Mouse (Mus musculus): ENCODE data around the gene Ccdc28b. TPM values are rescaled to one million over a fixed set of nuclear protein-coding genes. Genes with fewer than 3 reads are reported as not detected.
A peak's percentile ranks its signal among the peaks of the same experiment; 100 is the strongest.

The Ccdc28b gene
- polyA plus RNA-seq, 1 experiment from 2014 or later = 140 TPM

DNA sequence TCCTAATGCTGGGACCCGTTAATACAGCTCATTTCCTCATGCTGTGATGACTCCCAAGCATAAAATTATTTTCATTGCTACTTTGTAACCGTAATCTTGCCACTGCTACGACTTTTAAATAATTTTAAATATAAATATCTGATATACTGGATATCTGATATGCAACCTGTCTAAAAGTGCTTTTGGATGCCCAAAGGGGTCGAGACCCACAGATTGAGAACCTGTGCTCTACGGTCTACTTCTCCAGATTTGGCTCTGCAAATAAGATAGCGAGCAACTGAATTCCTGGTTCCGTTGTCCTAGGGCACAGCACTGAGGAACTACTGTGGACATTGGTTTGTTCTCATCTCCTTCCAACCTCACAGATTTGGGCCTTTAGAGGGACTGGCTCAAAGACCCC lies 46.1 kb downstream of the Ccdc28b start:
- no peak overlapping the region for H3K4me2 ChIP-seq
- H3K4me1 ChIP-seq (replicated peaks) = peaks cover 8% of the 10 kb centered on the region
- H3K4me3 ChIP-seq = no peak overlapping the region
- no peaks in the 10 kb centered on the region for H3K27me3 ChIP-seq
- H3K9me3 ChIP-seq = no peaks in the 10 kb centered on the region
- 80% methylated on average over 7 of the region's 7 CpGs for WGBS
- ATAC-seq (ENCODE audit: low read depth) = no peak
- no peaks in the 10 kb centered on the region for H3K36me3 ChIP-seq
- no peak overlapping the region for H3K27ac ChIP-seq (replicated peaks)
- H3K9ac ChIP-seq = no peak overlapping the region

DNA sequence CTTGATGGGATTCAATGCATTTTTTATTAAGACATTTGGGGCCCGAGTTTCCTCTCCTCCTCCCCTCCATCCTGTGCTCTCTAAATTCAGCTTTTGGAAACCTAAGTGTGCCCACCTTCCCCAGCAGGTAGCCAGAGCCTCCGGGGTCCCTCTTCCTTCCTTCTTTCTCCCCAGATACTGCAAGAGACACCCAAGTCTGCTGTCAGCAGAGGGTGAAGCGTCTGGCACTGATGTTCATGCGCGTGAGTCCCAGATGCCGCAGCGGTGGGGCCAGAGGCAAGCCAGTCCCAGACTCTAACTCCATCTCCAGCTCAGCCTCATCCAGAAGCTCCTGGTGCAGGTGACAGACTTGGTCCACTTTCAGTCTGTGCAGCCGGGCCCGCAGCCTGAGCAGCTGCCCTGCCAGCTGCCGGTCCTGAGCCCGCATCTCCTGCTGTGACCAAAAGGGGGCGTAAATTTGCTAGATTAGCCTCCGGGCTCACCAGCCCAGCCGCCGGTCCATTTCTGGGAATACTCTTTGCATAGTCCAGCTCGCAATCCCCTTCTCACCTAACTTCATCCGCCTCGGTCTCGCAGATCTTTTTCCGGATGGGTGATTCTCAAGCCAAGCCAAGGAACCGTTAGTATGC lies 46.8 kb downstream of the Ccdc28b start:
- Histone ChIP-seq H3K9me3 (no peaks in the 10 kb centered on the region), H3K4me2 (peak overlapping the region; percentile 31), H3K27me3 (no peaks in the 10 kb centered on the region), H3K27ac (replicated peaks) (no peak overlapping the region), H3K4me1 (replicated peaks) (peaks cover 8% of the 10 kb centered on the region), H3K9ac (no peak overlapping the region; the same call in 1 of the 2 replicates), H3K4me3 (no peak overlapping the region), H3K36me3 (no peaks in the 10 kb centered on the region)
- 29% methylated on average over 21 of the region's 21 CpGs for WGBS
- no peak for ATAC-seq (ENCODE audit: low read depth)

DNA sequence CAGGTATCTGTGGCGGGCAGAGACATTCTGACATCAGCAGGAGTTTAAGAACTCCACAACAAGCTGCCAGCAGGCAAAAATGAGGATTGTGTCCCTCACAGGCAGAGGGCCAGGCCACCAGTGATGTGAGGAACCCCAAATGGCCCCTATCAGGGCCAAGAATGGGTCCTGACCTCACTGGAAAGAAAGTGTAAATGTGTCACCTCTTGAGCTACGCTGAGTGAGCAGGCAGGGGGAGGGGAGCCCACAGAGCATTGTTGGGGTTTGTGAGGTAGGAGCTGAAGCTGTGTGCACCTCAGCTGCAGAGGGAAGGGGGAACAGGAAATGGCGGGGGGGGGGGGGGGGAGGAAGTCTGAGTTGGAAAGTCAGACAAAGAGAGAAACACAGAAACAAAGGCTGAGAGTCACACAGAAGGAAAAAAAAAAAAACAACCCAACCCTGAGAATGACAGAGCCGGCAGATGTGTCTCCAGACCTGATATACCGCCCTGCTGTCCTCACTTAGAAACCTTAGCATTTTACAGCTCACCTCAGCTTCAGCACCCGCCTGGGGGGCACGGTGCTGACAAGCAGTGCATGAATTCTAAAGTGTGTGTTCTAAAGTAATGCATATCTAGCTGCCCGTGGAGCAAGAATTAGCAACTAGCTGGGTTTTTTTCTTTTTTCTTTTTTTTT lies 48.4 kb downstream of the Ccdc28b start:
- Histone ChIP-seq H3K4me3 (no peak overlapping the region), H3K9ac (no peak overlapping the region), H3K4me2 (no peak overlapping the region), H3K9me3 (no peaks in the 10 kb centered on the region), H3K27ac (replicated peaks) (no peak overlapping the region), H3K27me3 (no peaks in the 10 kb centered on the region), H3K36me3 (no peaks in the 10 kb centered on the region), H3K4me1 (replicated peaks) (peaks cover 8% of the 10 kb centered on the region)
- ATAC-seq (ENCODE audit: low read depth) = no peak
- WGBS = 41% methylated on average over 7 of the region's 8 CpGs

DNA sequence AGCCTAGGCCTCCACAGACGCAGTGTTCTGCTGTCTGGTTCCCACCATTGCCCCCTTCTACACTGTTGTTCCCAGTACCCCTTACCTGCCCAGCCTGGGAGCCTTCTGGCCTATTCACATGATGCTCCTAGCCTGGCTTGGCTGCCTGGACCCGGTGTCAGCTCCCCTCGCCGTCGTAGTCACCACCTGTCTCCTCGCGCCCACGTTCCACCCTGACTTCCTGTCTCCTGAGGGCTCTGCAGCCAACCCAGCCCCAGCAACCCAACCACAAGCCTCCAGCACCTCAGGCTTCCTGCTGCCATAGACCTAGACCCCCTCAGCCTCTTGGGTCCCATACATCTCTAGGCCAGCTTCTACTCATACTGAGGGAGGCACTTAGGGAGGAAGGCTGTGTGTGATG lies 50.3 kb downstream of the Ccdc28b start, which contains the start of gene Lck:
TSS of gene Lck (minus strand) at position 212 of the 400 bp plus-strand sequence.
- no peaks in the 10 kb centered on the region for H3K9me3 ChIP-seq
- no peak within 1 kb of the TSS for H3K27ac ChIP-seq (replicated peaks)
- no peak for ATAC-seq (ENCODE audit: low read depth)
- H3K9ac ChIP-seq = no peak within 1 kb of the TSS
- no peak within 1 kb of the TSS for H3K4me3 ChIP-seq
- no peaks in the 10 kb centered on the region for H3K27me3 ChIP-seq
- H3K4me2 ChIP-seq = no peak within 1 kb of the TSS
- WGBS = 94% methylated on average over 8 of the region's 8 CpGs
- no peaks in the 10 kb centered on the region for H3K36me3 ChIP-seq
- peaks cover 8% of the 10 kb centered on the region for H3K4me1 ChIP-seq (replicated peaks)

DNA sequence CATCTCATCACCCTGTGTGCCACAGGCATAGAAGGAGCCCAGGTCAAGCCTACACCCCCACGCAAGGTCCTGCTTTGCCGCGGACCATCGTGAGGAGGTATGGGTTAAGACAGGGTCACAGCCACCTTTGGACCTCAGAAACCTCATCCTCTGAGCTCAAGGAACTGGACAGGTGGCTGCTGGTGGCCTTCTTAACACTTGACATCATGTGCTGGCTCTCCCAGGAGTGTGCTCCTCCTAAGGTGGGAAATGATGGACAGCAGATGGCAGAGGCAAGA lies 50.7 kb downstream of the Ccdc28b start:
- Histone ChIP-seq H3K27ac (replicated peaks) (no peak overlapping the region), H3K9me3 (no peaks in the 10 kb centered on the region), H3K4me1 (replicated peaks) (peaks cover 8% of the 10 kb centered on the region), H3K4me3 (no peak overlapping the region), H3K4me2 (no peak overlapping the region), H3K9ac (no peak overlapping the region), H3K27me3 (no peaks in the 10 kb centered on the region), H3K36me3 (no peaks in the 10 kb centered on the region)
- no peak for ATAC-seq (ENCODE audit: low read depth)
- WGBS = 99% methylated on average over 4 of the region's 4 CpGs

DNA sequence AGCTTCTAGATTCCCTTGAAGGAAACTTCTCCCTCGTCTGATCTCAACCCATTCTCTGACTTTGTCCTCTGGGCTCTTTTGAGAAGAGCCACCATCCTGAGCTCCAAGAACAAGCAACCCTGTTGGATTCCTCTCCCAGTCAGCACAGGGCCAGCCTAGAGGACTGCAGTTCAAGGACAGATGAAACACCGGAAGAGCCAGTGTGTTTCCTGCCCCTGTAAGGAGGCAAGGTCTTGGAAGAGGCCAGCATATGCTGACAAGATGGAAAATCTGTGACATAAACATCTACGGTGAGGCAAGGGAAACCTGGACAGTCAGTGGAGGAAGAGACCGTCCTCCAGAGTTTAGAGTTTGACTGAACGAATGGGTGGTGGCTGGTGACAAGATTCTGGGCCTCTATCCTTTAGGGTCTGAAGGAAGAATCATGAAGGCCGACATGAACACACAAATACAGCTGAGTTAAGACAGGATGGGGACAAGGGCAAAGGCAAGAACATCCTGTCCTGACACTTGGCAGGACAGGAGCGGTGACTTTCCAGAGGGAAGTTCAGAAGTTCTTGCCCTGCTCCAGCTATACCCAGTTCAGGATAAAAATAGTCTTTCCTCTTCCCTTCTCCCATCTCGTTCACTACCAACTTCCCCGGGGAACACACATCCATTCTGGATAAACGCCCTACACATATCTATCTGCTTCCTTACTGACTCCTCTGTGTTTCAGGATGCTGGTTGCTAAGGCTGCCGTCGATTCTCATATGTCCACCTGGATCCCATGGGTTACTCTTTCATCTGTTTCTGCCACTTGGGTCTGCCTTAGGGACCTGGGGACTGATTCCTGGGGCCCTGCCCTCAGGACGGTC lies 51.3 kb downstream of the Ccdc28b start:
- ATAC-seq (ENCODE audit: low read depth) = no peak
- 88% methylated on average over 13 of the region's 13 CpGs for WGBS

DNA sequence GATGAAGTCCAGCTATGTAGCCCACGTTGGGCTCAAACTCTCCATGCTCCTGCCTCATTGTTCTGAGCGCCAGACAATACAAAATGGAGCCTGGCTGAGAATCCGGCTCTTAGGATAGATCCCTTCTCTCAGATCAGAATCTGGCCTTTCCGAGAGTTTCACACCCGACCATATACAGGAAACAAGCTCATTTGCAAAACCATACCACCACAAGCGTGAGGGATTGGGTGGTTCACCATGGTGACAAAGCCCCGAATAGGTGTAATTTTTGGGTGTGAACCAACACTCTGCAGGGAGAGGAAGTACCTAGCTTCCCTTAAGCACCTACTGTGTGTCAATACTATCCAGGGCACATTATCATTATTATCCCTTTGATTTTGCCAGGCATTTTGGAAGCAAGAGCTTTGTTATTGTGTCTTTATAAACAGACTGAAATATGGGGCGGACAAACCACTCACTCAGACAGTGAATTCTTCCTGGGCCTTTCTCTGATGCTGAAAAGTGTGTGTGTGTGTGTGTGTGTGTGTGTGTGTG lies 52.1 kb downstream of the Ccdc28b start:
- Histone ChIP-seq H3K4me3 (no peak overlapping the region), H3K4me2 (no peak overlapping the region), H3K36me3 (no peaks in the 10 kb centered on the region), H3K4me1 (replicated peaks) (no peaks in the 10 kb centered on the region; the same call in 1 of the 2 replicates), H3K27me3 (no peaks in the 10 kb centered on the region), H3K9me3 (no peaks in the 10 kb centered on the region), H3K27ac (replicated peaks) (no peak overlapping the region), H3K9ac (no peak overlapping the region)
- no peak for ATAC-seq (ENCODE audit: low read depth)
- WGBS = 80% methylated on average over 8 of the region's 8 CpGs

More for the DNA sequence above, 51.3 kb downstream of the Ccdc28b start:
- Histone ChIP-seq H3K4me2 (no peak overlapping the region), H3K9ac (no peak overlapping the region), H3K9me3 (no peaks in the 10 kb centered on the region), H3K4me3 (no peak overlapping the region), H3K27me3 (no peaks in the 10 kb centered on the region), H3K27ac (replicated peaks) (no peak overlapping the region), H3K4me1 (replicated peaks) (peaks cover 8% of the 10 kb centered on the region), H3K36me3 (no peaks in the 10 kb centered on the region)

DNA sequence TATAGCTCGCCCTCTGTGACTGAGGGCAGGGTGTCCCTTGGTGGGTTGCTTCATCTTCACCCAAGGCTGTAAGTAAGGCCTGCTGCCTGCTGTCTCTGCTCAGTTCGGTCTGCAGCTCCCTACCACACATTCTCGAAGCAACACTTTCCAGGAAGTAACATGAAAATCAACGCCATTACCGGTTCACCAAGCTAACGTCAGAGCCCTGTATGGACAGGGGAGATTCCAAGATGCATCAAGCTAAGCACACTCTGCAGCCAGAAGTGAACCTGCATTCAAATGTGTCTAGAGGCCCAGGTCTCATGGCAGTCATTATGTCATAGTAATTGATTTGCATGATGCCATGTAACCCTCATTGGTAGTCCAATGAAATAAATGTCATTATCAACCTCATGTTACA lies 53.7 kb downstream of the Ccdc28b start:
- 89% methylated on average over 6 of the region's 6 CpGs for WGBS
- no peak overlapping the region for H3K4me2 ChIP-seq
- no peaks in the 10 kb centered on the region for H3K9me3 ChIP-seq
- ATAC-seq (ENCODE audit: low read depth) = no peak
- no peaks in the 10 kb centered on the region for H3K27me3 ChIP-seq
- no peaks in the 10 kb centered on the region for H3K36me3 ChIP-seq
- H3K9ac ChIP-seq = no peak overlapping the region
- H3K27ac ChIP-seq (replicated peaks) = no peak overlapping the region
- no peak overlapping the region for H3K4me3 ChIP-seq
- H3K4me1 ChIP-seq (replicated peaks) = no peaks in the 10 kb centered on the region; the same call in 1 of the 2 replicates

Other genes starting within 250 kb of the Ccdc28b start
- 18.5 and 20.4 TPM in 2 replicates for gene Zbtb8a, start 245.8 kb downstream of the Ccdc28b start, polyA plus RNA-seq (2015; fragmentation: Nextera tagmentation; extraction: Ambion mirVana)
- gene Zbtb8b, start 183.1 kb downstream of the Ccdc28b start, polyA plus RNA-seq (2015; fragmentation: Nextera tagmentation; extraction: Ambion mirVana) = 10.7 and 11.1 TPM in 2 replicates
- 34.8 and 38.1 TPM in 2 replicates for gene Bsdc1, start 162.4 kb downstream of the Ccdc28b start, polyA plus RNA-seq (2015; fragmentation: Nextera tagmentation; extraction: Ambion mirVana)
- gene Tssk3, start 132.9 kb downstream of the Ccdc28b start, polyA plus RNA-seq (2015; fragmentation: Nextera tagmentation; extraction: Ambion mirVana) = not detected in 2 replicates
- not detected in 2 replicates for gene Fam229a, start 132.8 kb downstream of the Ccdc28b start, polyA plus RNA-seq (2015; fragmentation: Nextera tagmentation; extraction: Ambion mirVana)
- 1,745 and 1,831 TPM in 2 replicates for gene Marcksl1, start 110.4 kb downstream of the Ccdc28b start, polyA plus RNA-seq (2015; fragmentation: Nextera tagmentation; extraction: Ambion mirVana)
- gene Hdac1, start 81.2 kb downstream of the Ccdc28b start, polyA plus RNA-seq (2015; fragmentation: Nextera tagmentation; extraction: Ambion mirVana) = 116 and 120 TPM in 2 replicates
- 8.7 and 11.6 TPM in 2 replicates for gene Lck, start 50.3 kb downstream of the Ccdc28b start, polyA plus RNA-seq (2015; fragmentation: Nextera tagmentation; extraction: Ambion mirVana)
- 0.73 and 1.5 TPM in 2 replicates for gene Fam167b, start 45.4 kb downstream of the Ccdc28b start, polyA plus RNA-seq (2015; fragmentation: Nextera tagmentation; extraction: Ambion mirVana)
- gene Eif3i, start 23.3 kb downstream of the Ccdc28b start, polyA plus RNA-seq (2015; fragmentation: Nextera tagmentation; extraction: Ambion mirVana) = 209 and 223 TPM in 2 replicates
- 176 and 193 TPM in 2 replicates for gene Tmem234, start 23.3 kb downstream of the Ccdc28b start, polyA plus RNA-seq (2015; fragmentation: Nextera tagmentation; extraction: Ambion mirVana)
- gene Dcdc2b, start 9.7 kb downstream of the Ccdc28b start, polyA plus RNA-seq (2015; fragmentation: Nextera tagmentation; extraction: Ambion mirVana) = 2.8 and 3.5 TPM in 2 replicates
- 34.7 and 35.1 TPM in 2 replicates for gene Iqcc, start 4.8 kb downstream of the Ccdc28b start, polyA plus RNA-seq (2015; fragmentation: Nextera tagmentation; extraction: Ambion mirVana)
- gene Txlna, start 17.1 kb upstream of the Ccdc28b start, polyA plus RNA-seq (2015; fragmentation: Nextera tagmentation; extraction: Ambion mirVana) = 47.6 and 55.2 TPM in 2 replicates
- gene Kpna6, start 48.8 kb upstream of the Ccdc28b start, polyA plus RNA-seq (2015; fragmentation: Nextera tagmentation; extraction: Ambion mirVana) = 14.7 and 16.2 TPM in 2 replicates
- 13.5 TPM in 2 replicates for gene Tmem39b, start 72.9 kb upstream of the Ccdc28b start, polyA plus RNA-seq (2015; fragmentation: Nextera tagmentation; extraction: Ambion mirVana)
- gene Khdrbs1, start 118.4 kb upstream of the Ccdc28b start, polyA plus RNA-seq (2015; fragmentation: Nextera tagmentation; extraction: Ambion mirVana) = 150 and 165 TPM in 2 replicates
- gene Ptp4a2, start 187.3 kb upstream of the Ccdc28b start, polyA plus RNA-seq (2015; fragmentation: Nextera tagmentation; extraction: Ambion mirVana) = 288 and 293 TPM in 2 replicates

Measured in neural tube, embryonic 13.5 days (tissue).